Mouse (Mus musculus) E14TG2a.4 (cell line): ENCODE measurements around the gene Fsip1.

Experiments
- CTCF ChIP-seq: conservative IDR thresholded peaks from 2 replicates; pipeline ENCODE4 v1.5.1; 2014; ENCODE audit warnings: low read length
- POU5F1 ChIP-seq: IDR thresholded peaks from 2 replicates; pipeline ENCODE4 v1.6.1; 2014; ENCODE audit warnings: low read length, borderline replicate concordance

DNA sequence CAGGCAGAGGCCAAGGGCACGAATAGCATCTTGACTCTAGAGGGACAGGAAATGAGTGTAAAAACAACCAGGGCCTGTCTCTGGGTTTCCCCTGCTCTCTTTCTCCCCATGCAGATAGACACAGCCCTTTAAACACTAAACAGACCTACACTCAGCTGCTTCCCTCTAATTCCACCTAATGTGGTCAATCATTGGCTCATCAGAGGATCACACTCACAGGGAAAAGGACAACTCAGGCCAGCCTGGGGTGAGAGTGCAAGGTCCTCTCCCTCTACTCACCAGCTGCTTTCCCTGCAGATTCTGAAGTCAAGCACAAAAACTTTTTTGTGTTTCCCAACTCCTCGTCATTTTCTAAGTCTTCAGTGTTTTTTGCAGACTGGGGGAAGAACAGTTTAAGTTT lies 8.8 kb downstream of the Fsip1 start:
- no peak for TF ChIP-seq CTCF
- TF ChIP-seq POU5F1 = no peak
